Mouse (Mus musculus) brain, embryonic 14.5 days (tissue): ENCODE measurements around the gene Gm26938. TPM values are rescaled to one million over a fixed set of nuclear protein-coding genes. Genes with fewer than 3 reads are reported as not detected.

Source experiments
- DNase-seq: peaks from one replicate; pipeline ENCODE4 v3.0.0-alpha.2; 2011; ENCODE audit warnings: low read depth
- CTCF ChIP-seq: fragments of 200-500 bp; IDR thresholded peaks from 2 replicates; pipeline ENCODE4 v1.5.1; 2012; ENCODE audit warnings: inconsistent platforms, mild to moderate bottlenecking, moderate library complexity, borderline replicate concordance; ENCODE audit not compliant: insufficient read depth, insufficient read length; ENCODE audit errors: extremely low read depth
- POLR2A ChIP-seq: fragments of 200-500 bp; IDR thresholded peaks from 2 replicates; pipeline ENCODE4 v1.6.1; 2012; ENCODE audit warnings: mild to moderate bottlenecking, inconsistent platforms, borderline replicate concordance; ENCODE audit not compliant: poor library complexity, insufficient read depth, insufficient read length, severe bottlenecking; ENCODE audit errors: extremely low read depth
- polyA plus RNA-seq: library from polyadenylated mRNA; depleted of rRNA; stranded (reverse); fragments of >200 nt; gene quantifications from 2 replicates; pipeline ENCODE4 v1.2.3, GENCODE M21; 2012

The Gm26938 gene
- polyA plus RNA-seq, 1 experiment: not detected

DNA sequence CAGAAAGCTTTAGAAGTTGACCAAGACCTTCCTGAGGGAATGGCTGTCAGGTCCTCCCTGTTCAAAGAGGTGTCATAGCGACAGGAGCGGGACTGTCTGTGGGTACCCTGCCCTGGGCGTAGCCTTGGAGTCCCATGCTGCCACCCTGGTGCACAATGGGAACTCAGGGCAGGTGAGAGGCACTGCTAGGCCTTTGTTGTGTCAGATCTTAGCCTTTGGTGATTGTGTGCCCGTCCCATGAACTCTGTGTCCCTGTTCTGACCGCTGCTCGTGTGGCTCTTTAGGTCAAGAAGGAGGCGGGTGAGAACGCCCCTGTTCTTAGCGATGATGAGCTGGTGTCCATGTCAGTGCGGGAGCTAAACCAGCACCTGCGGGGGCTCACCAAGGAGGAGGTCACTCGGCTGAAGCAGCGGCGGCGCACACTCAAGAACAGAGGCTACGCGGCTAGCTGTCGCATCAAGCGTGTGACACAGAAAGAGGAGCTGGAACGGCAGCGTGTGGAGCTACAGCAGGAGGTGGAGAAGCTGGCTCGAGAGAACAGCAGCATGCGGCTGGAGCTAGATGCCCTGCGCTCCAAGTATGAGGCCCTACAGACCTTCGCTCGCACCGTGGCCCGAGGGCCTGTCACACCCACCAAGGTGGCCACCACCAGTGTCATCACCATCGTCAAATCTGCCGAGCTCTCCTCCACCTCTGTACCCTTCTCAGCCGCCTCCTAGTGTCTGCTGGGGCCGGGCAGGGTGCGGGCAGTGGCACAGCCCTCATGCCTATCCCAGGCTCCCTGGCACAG lies 26.2 kb downstream of the Gm26938 start:
- no peak for DNase-seq
- no peak for TF ChIP-seq POLR2A

GRCm38 (mm10) chr5:139799041-139799440 lies 27.2 kb downstream of the Gm26938 start:
- DNase-seq: no peak
- TF ChIP-seq CTCF: no peak
- no peak for TF ChIP-seq POLR2A

GRCm38 (mm10) chr5:139798168-139798900 lies 27.9 kb downstream of the Gm26938 start:
- TF ChIP-seq POLR2A (no peak), CTCF (no peak)
- DNase-seq: peak; percentile 70

- DNase-seq: peak; percentile 98
- 0 out of 2 replicates have a peak, but pooled peaks have one; percentile 14 for TF ChIP-seq POLR2A
- no peak for TF ChIP-seq CTCF
These were observed 28.6 kb downstream of the Gm26938 start for GRCm38 (mm10) chr5:139797473-139798167.

- TF ChIP-seq POLR2A: no peak
- TF ChIP-seq CTCF: no peak
- DNase-seq: peak; percentile 88
These were observed 29.3 kb downstream of the Gm26938 start for GRCm38 (mm10) chr5:139796900-139797299.

- DNase-seq: no peak
- TF ChIP-seq CTCF (no peak), POLR2A (no peak)
These were observed 30.1 kb downstream of the Gm26938 start for GRCm38 (mm10) chr5:139796001-139796620.

DNA sequence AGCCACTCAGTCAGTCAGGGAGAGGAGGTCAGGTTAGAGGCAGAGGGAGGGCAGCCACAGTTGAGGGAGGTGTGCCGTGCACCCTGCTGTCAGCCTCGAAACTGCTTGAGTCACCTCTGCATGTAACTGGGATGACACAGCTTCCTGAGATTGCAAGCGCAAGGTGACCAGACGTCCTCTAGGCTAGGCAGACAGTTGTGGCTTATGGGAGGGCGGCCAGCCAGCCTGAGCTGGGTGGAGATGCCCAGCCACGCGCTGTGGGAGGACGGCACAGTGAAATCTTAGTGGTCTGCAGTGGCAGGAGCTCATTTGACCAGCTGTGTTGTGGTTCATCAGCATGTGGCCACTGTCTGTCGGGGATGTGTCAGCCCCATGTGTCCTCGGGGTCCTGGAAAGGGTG lies 31.3 kb downstream of the Gm26938 start:
- no peak for TF ChIP-seq POLR2A
- TF ChIP-seq CTCF: no peak
- DNase-seq: no peak

DNA sequence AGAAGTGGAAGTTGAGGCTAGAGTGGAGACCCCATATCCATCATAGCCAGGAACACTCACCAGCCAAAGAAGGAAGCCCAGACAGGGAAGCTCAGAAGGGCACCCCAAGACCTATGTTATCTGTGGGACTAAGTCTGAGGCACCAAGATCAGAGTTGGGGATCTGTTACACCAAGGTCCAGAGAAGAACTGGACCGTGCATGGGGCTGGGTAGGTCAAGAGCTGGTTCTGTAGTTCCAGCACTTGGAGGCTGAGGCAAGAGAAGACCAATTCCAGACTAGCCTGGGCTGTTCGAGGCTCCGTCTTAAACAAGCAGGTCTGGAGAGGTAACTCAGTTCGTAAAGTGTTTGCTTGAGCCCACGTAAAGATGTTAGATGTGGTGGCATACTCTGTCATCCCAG lies 32.1 kb downstream of the Gm26938 start:
- TF ChIP-seq POLR2A (no peak), CTCF (no peak)
- DNase-seq: no peak

DNA sequence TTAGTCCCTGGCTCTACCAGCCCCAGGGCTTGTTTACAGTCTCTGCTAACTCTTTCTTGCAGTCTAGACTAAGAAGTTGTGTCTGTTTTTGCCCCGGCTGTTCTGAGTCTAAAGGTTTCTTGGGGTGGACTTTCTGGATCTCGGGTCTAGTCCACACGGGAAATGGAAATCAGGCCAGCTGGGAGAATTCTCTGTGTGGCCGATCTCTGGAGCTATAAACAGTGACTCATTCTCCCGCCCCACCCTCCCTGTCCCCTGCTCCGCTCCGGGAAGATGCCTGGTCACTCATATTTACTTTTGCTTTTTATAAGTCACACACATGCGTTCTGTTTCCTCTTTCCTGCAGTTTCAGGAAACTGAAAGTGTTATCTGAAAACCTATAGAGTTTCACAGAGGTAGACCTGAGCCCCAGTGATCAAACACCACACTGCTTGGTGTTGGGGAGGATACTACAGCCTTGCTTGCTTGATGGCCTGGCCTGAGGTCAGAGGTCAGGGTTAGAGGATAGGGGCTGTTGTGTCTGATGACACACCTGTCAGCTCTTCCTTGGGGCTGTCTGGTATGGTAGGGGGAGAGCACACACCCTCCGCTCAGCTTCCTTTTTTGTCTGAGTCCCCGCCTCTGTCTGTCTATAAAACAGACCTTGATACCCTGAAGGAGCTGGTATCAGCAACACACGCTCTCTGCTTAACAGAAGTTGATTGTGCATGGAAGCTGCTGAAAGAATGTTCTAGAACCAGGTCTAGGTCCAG lies 32.7 kb downstream of the Gm26938 start:
- DNase-seq: no peak
- TF ChIP-seq CTCF: no peak
- no peak for TF ChIP-seq POLR2A

GRCm38 (mm10) chr5:139792966-139793337 lies 33.3 kb downstream of the Gm26938 start:
- no peak for TF ChIP-seq CTCF
- TF ChIP-seq POLR2A: no peak
- DNase-seq: no peak

DNA sequence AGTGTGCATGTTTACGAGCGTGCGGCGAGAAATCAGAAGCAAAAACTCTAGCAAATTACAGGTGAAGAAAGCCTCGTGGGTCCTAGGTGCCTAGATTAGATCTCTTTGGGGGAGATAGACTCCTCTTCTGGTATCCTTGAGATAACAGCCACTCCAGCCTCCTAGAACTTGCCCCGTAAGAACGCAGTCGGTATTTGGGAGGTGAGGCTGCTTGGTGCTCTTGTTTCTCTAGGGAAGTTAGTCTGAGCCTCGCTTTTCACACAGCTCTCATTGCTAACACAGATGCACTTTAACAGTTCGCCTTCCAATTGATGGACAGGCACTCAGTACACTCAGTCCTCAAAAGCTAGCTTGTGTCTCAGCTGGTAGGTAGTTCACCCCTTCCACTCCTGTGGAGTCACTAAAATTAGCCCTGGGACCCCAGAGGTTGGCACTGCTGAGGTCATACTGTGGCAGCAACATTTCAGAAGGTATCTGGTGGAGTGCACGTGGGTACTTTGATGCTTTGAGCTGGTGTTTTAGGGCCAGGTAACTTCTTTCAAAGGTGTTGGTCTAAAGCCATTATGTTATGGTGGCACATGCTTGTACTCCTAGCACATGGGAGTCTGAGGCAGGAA lies 33.9 kb downstream of the Gm26938 start:
- no peak for DNase-seq
- TF ChIP-seq POLR2A: no peak
- no peak for TF ChIP-seq CTCF
